Comparison of ENCODE assay signal across 10 mouse cellular contexts in the genomic region with DNA sequence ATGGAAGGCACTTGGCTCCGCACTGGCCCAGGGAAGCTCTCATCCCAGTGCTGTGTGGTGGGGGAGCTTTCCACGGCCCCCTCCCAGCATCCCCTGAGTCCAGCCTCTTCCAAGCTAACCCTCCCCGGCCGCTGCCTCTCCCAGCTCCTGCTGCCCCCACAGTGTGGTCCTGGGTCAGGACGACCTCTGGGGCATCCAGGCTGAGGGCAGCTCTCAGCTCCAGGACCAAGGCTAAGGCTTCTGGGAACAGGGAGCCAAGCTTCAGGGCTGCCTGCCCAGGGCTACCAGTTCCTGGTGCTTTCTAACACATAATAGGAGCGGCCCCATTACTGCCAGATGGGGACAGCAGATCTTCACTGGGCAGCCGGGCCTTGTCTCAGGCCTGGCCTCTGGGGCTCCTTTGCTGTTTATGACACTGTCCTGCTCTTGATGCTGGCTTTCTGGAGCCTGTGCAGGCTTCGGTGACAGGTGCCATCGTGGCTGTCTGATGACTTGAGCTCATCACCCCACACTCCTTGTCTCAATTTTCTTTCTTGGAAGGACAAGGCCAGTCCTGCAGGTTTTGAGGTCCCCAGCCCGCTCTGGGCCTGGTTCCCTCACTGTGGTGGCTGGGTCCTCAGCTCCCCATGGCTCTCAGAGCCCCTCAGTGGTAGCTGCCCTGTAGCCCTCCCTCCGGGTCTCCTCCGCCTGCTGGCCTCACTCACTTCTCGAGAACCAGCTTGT.
DNase-seq lines count a peak whose midpoint lies in the region; ATAC-seq and TF ChIP-seq lines count a peak whose summit lies in the region.
"Had no signal": no experiment of that assay in that cellular context is flagged by ENCODE, and none has a peak within 500 bp of the region (broad histone marks: within the 10 kb centered on the region; RNA-seq: fewer than 3 reads in every experiment).

No protein-coding gene starts in this region.

- peak; percentile 95 for DNase-seq in heart, adult 11 months
- no peak for DNase-seq in heart, adult 9 months (ENCODE audit: low spot score in 2 of 2)
- DNase-seq in liver: no peak
- no peak for DNase-seq in B cell, adult 2 months
- no peak for DNase-seq in cerebellum, adult 2 months
- DNase-seq: forebrain, postnatal 0 days had no signal

- 72% methylated on average over 13 of the region's 13 CpGs for WGBS in liver, embryonic 15.5 days (ENCODE audit: insufficient replicate concordance)
- 83% methylated on average over 13 of the region's 13 CpGs for WGBS in bone marrow, adult 2 months
- WGBS in macrophage (ENCODE audit: missing documents): 89% methylated on average over 12 of the region's 13 CpGs
- 67% methylated on average over 13 of the region's 13 CpGs for WGBS in cerebellum, adult 2 months

- no peak overlapping the region for H3K4me3 ChIP-seq in liver, embryonic 15.5 days (replicated peaks)
- no peak overlapping the region for H3K4me3 ChIP-seq in bone marrow, adult 2 months (replicated peaks; ENCODE audit: control insufficient read depth, low read depth, low read length)
- no peak overlapping the region for H3K4me3 ChIP-seq in macrophage (ENCODE audit: inconsistent target)
- no peak overlapping the region for H3K4me3 ChIP-seq in cerebellum, adult 2 months (replicated peaks; ENCODE audit: insufficient read depth, low read depth, low read length)
- H3K4me3 ChIP-seq: limb, embryonic 12.5 days had no signal

- H3K9ac ChIP-seq in liver, embryonic 15.5 days: no peak overlapping the region
- H3K9ac ChIP-seq: forebrain, postnatal 0 days; limb, embryonic 12.5 days had no signal

- TF ChIP-seq CTCF in bone marrow, adult 2 months (IDR thresholded peaks at IDR 0.05; ENCODE audit: control insufficient read depth, insufficient read depth, low read length): no peak
- no peak for TF ChIP-seq CTCF in cerebellum, adult 2 months (IDR thresholded peaks at IDR 0.05; ENCODE audit: borderline replicate concordance, insufficient read depth, low read depth, low read length)

- no peaks in the 10 kb centered on the region for H3K27me3 ChIP-seq in liver, embryonic 15.5 days
- no peaks in the 10 kb centered on the region for H3K27me3 ChIP-seq in cerebellum, adult 2 months (ENCODE audit: control insufficient read depth, insufficient read depth, low read length)
- H3K27me3 ChIP-seq: limb, embryonic 12.5 days had no signal

- H3K9me3 ChIP-seq in liver, embryonic 15.5 days (replicated peaks): no peaks in the 10 kb centered on the region
- H3K9me3 ChIP-seq: limb, embryonic 12.5 days had no signal

- peak overlapping the region; percentile 53; the same call in 1 of the 2 replicates for H3K27ac ChIP-seq in liver, embryonic 15.5 days (replicated peaks)
- peak overlapping the region; percentile 71 for H3K27ac ChIP-seq in bone marrow, adult 2 months (ENCODE audit: control insufficient read depth, insufficient read depth, low read depth, low read length, poor library complexity)
- peak overlapping the region; percentile 96 for H3K27ac ChIP-seq in macrophage
- no peak overlapping the region for H3K27ac ChIP-seq in cerebellum, adult 2 months (ENCODE audit: insufficient read depth, low read length)
- H3K27ac ChIP-seq: limb, embryonic 12.5 days had no signal

- H3K79me2 ChIP-seq in macrophage (ENCODE audit: inconsistent target): no peaks in the 10 kb centered on the region

- H3K36me3 ChIP-seq in liver, embryonic 15.5 days (replicated peaks): no peaks in the 10 kb centered on the region
- H3K36me3 ChIP-seq in macrophage (ENCODE audit: inconsistent target): no peaks in the 10 kb centered on the region
- H3K36me3 ChIP-seq: limb, embryonic 12.5 days had no signal

- H3K4me2 ChIP-seq in liver, embryonic 15.5 days: no peak overlapping the region
- H3K4me2 ChIP-seq: limb, embryonic 12.5 days had no signal

- TF ChIP-seq POLR2A in bone marrow, adult 2 months (IDR thresholded peaks at IDR 0.05; ENCODE audit: borderline replicate concordance, control insufficient read depth, low read depth, low read length): no peak
- TF ChIP-seq POLR2A in cerebellum, adult 2 months (IDR thresholded peaks at IDR 0.05; ENCODE audit: borderline replicate concordance, insufficient read depth, low read length): no peak

- no peak for ATAC-seq in liver, embryonic 15.5 days (ENCODE audit: insufficient read depth)
- ATAC-seq: forebrain, postnatal 0 days had no signal

- H3K4me1 ChIP-seq in liver, embryonic 15.5 days (replicated peaks): peaks cover 61% of the 10 kb centered on the region
- H3K4me1 ChIP-seq in bone marrow, adult 2 months (ENCODE audit: control insufficient read depth, insufficient read depth, low read length): peaks cover 6% of the 10 kb centered on the region; the same call in 1 of the 2 replicates
- no peaks in the 10 kb centered on the region for H3K4me1 ChIP-seq in cerebellum, adult 2 months (ENCODE audit: control insufficient read depth, insufficient read depth, low read length)
